Mouse (Mus musculus) monocyte, adult 2 months (primary cell): ENCODE results near the gene Vcp.

Experiments
- DNase-seq, 2 experiments: peaks; one replicate each; pipeline ENCODE4 v3.0.0; 2022; ENCODE audit warnings: low spot score in 2 of 2, low read depth in 1 of 2

Gene Vcp

DNA sequence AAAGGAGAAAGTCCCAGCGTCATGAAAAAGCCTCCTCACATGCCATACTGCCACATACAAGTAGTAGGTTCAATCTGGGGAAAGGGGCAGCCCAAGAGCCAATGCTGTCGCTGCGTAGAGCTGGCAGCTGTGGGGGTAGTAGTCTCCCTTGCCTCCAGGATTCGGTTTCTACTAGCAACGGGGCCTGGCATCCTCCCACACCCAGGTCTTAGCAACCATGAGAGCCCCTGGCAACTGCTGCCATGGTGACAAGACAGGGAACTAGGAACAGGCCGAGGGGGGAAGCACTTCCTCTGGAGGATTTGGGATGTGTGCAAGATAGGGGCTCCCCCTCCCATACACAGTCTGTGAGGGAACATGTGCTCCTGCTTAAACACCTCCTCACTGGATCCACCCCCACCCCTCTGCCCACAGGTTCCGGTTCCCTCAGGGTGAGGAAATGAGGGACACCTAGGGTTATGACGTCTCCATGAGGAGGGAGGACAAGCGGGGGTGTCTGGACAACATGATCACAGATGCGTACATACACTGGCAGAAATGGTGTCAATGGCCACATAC is 53.5 kb downstream of the Vcp start:
- DNase-seq = peak in 1 of 2 experiments; percentile 23

DNA sequence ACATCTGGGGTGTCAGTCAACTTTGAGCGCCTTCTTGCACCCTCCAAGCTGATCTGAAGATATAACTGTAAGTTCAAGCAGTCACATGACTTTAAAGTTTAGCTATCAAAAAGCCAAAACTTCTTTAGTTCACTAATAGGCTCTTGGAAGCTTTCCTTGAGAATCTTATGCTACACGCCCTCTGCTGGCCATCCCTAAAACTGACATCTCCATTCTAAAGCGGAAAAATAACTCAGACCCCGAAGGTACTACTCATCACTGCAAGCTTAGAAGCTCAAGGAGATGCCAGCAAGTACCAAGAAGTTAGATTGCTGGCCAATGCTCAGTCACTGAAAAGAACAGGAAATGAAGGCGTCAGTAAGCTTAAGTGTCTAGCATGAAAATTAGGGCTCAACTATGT is 54.4 kb downstream of the Vcp start:
- peak in 1 of 2 experiments; percentile 15 for DNase-seq

DNA sequence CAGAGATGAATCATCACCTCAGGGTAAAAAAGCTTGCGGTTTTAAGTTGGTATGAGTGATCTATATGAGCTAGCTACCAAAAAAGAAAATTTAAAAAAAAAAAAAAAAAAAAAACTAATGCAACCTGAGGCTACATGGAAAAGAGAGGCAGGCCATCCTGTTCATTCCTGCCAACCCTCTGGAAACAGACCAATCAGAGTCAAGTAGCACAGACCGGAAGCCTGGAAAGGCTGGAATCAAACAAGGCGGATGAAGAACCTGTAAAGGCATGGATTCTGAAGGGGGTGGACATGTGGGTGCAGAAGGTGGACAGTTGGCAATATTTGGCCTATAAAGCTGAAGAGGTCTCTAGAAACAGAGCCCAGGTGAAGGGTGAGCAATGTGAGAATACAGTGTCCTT is 54.9 kb downstream of the Vcp start:
- no peak for DNase-seq

GRCm38 (mm10) chr4:42945043-42945442 is 55.3 kb downstream of the Vcp start:
- DNase-seq = no peak

GRCm38 (mm10) chr4:42944185-42944584 is 56.1 kb downstream of the Vcp start:
- no peak for DNase-seq

- DNase-seq = no peak
Observed at GRCm38 (mm10) chr4:42943341-42943740, 57.0 kb downstream of the Vcp start.

DNA sequence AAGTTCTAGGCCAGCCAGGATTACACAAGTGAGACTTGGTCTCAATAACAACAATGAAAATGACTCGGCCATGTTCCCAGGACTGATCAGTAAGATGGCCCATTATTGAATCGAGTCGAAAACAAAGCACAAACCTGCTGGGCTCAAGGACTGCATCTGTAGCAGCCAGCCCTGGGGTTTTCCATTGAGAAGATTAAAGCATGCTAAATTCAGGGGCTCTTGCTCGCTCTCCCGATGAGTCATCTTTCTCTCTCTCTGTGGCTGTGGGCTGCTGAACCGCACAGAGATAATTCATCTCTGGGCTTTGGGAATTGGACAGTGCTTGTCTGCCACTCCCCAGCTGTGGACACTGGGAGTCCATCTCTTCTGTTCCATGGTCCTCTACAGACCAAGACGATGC is 58.9 kb downstream of the Vcp start:
- no peak for DNase-seq

GRCm38 (mm10) chr4:42933630-42934029 is 66.7 kb downstream of the Vcp start:
- DNase-seq = no peak

DNA sequence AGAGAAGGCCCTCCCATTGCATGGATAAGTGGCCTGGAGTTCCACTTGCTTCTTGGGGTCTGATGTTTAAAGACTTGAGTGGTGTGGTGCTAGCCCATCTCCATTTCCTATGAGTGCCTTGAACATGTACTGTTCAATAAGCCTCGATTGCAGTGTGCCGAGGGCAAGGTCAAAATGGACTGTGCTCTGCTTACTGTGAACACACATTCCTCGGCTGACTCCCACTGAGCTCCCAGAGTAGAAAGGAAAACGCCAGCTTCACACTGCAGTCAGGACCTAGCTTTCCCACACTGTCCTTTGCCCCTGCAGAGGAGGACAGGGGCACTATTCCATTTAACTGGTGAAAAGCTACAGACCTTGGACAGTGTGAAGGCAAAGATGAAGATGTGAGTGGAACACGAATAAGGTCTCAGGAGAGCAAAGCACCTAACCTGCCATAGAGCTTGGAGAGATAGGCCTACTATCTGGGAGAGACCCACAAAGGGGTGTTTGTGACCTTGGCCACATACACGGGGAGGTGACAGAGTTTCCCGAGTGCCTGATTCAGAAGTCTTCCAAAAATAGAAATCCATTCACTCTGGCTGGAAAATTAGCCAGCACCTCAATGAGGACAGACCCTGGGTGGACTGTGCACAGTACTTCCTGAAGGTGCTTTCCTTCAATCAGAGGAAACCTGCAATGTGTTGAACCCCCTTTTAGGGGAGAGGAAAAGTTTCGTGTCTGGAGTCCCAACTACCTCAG is 67.9 kb downstream of the Vcp start:
- no peak for DNase-seq
